Mouse (Mus musculus) spleen, postnatal 36 days (tissue): ENCODE data around the gene Pus3.
"Not testable (repeated sequence)": the region's sequence is repeated elsewhere in the genome, so short reads cannot be mapped to it uniquely, and the experiment has no call there.

Source experiments
- DNase-seq, 2 experiments: peaks; one replicate each; pipeline ENCODE4 v3.0.0; 2022; ENCODE audit warnings: low spot score in 2 of 2, mixed read lengths in 1 of 2

The Pus3 gene

DNA sequence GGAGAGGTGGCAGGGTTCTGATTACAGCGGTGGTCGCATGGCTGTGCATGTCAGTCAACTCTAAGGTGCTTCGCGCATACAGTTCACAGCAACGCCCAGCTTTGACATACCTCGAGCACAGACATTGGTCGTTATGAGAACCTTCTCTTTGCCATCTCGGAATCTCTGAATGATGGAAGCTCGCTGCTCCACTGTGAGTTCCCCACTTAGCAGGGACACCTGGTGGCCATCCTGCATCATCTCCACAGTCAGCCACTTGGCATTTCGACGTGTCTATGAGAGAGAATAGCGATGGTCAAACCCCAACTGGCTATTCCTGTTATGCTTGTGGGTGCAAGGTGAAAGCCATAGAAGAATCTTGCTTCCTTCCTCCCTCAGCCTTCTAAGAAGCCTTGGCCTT, 12.7 kb upstream of the Pus3 start:
- no peak for DNase-seq

GRCm38 (mm10) chr9:35546745-35547144, 11.7 kb upstream of the Pus3 start:
- peak; percentile 59 to 65 for DNase-seq

- no peak for DNase-seq
Measured at GRCm38 (mm10) chr9:35548455-35548854, 9.9 kb upstream of the Pus3 start.

DNA sequence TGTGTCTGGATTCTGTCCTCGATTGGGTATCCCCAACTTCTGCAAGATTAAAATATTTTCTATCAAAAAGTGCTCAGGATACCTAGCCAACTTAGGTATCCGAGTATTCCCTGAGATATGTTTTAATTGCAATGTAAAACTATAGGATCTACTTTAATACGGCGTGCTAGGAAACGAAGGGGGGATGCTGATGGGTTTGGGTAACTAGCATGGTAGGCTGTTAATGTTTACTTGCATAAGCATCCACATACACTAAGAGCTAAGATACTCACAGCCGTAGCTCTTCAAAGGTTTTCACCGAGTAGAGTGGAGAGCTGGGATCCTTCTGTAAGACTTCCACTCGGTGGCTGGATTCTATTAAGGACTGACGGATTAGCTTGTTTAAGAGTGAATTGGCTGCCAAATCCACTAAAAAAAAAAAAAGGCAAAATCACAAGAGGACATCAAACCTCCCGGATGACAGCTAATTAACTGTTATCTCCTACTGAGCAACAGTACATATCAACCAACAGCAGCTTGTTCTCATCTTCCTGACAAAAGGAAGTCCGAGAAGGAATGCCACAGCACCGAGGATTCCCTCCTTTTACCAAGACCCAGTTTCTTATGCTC, 1.8 kb upstream of the Pus3 start:
- no peak for DNase-seq

DNA sequence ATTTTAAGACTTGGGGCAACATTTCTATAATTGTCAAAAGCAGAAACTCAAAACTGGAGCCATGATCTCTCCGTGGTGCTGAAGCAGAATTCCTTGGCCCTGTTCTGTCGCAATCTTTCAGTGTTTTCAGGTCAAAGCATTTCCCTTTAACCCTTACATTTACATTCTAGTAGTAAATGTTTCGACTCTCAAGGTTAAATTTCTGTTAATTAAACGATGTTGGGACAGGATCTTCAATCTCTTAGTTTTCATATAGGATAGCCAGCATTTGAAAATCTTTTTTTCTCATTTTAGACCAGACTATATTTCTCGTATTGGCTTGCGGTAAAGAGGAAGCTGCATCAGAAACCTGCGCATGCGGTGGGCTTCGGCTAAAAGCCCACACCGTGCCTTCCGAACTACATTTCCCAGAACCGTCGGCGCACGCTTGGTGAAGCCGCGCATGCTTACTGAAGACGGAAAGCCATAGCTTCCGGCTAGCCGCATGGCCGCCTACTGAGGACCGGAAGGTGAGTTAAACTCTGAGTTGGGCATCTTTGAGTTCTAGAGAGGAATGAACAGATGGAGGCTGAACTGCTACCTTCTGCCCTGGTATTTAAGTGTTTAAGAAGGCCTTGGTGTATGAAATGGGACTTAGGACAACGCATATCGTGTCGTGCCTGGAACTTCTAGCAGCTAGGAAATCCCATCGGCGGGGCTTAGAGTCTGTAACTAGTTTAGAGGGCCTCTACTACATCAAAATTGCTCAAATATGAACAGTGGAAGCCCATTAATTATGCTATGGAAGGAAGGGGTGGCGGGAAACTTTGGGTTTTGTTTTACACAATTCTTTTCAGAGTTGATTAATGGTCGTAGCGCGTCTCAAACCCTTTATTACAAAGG, 855 bp downstream of the Pus3 start:
- peak; percentile 77 to 78 for DNase-seq

GRCm38 (mm10) chr9:35561076-35561475, 2.7 kb downstream of the Pus3 start:
- DNase-seq, result no peak

GRCm38 (mm10) chr9:35561583-35561982, 3.2 kb downstream of the Pus3 start:
- DNase-seq, result no peak

GRCm38 (mm10) chr9:35564536-35565240, 6.3 kb downstream of the Pus3 start:
- no peak for DNase-seq

- DNase-seq, result no peak
Measured at GRCm38 (mm10) chr9:35567995-35568394, 9.6 kb downstream of the Pus3 start.

DNA sequence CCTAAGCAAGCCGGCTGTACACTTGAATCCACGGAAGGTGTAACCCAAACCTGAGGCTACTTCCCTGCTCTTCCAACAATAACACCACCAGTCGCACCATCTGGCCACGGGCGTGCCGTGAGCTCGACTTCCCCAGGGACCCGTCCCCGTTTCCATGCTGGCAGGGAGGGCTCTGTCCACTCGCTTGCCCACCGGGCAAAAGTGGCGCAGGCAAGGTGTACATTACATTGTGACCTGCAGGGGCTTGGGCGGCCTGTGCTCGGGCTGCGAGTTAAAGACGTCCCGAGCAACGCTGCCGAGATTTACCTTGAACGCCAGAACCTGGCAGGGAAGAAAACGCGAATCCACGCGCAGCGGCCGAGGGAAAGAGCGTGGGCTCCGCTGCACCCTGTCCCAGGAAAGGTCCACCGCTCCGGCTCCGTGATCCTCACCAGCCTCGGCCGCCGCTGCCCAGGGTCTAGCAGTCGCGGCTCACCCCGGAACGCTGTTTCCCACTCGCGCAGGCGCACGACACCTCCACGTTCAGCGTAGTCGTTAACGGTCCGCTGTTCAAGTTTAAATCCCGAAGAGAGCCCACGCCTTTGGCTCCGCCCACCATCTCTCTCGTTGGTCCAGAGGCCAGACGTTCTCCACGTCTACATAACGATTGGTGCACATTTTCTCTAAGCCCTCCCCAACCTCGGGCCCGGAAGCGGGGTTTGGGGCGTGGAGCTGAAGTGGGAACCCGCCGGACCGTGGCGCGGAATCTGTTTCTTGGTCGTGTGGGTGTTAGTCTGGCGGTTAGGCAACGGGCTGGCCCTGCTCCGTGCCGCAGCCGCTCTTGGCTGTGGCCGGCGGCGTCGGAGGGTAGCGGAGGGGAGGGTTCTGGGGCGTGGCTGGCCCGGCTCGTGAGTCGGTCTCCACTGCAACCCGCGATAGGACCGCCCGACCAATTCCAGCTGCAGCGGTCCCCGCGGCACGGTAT, 11.5 kb downstream of the Pus3 start, which contains the start of the genes Pate2 and Hyls1:
Pate2 (plus strand) TSS at position 714 of the 964 bp plus-strand sequence.
Hyls1 (minus strand) TSS at position 828 of the 964 bp plus-strand sequence.
- peak; percentile 95 to 98 for DNase-seq

GRCm38 (mm10) chr9:35570663-35571062, 12.3 kb downstream of the Pus3 start:
- no peak for DNase-seq

DNA sequence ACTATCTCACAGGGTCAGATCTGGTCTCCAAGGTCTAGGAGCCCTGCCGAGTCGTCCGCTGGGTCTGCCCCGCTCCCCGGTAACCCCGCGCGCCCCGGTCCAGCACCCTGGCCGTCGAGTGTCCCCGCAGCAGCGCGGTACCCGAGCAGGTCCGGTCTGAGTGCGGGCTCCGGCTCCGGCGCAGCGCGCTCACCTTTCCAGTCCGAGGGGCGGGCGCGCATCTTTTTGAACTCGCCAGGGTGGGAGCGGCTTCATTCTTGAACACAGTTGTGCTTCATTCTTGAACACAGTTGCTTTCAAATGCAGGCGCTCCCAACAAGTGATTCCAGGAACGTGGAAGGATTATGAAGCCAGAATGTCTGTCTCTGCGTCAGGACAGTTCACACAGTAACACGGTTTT, 16.0 kb downstream of the Pus3 start:
- DNase-seq, result no peak

DNA sequence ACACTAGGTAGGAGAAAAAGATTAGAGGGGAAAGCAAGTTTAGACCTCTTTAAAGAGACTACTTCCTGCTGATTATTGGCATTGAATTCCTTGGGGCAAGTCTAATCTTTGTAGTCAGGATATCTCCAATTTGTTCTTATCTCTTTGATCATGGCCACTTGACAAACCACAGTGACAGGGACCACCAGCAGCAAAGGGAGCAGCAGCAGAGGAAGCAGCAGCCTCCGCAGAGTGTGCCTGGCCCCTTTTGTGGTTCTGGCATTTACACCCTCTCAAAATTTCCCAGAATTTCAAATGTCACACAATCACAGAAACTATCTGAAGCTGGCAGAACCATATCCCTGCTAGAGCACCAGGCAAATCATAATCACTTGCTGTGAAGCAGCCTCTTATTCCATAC, 29.3 kb downstream of the Pus3 start:
- DNase-seq, result no peak

DNA sequence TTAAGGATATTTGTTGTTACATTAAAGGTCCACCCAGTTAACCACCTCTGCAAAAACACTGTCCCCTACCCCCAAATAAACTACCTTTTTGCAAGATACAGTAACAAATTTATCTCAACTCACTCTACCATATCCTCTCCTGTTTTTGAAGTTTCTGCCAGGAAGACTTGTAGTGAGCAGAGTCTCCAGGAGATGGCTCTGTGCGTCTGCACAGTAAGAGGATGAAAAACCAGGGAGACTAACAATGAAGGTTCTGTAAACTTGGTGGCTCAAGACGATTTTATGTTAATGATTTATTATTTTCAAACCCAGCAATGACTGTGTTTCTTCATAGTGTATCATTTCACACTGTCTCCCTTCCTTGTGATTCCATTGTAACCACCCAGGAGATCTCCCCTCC, 34.5 kb downstream of the Pus3 start:
- no peak for DNase-seq

DNA sequence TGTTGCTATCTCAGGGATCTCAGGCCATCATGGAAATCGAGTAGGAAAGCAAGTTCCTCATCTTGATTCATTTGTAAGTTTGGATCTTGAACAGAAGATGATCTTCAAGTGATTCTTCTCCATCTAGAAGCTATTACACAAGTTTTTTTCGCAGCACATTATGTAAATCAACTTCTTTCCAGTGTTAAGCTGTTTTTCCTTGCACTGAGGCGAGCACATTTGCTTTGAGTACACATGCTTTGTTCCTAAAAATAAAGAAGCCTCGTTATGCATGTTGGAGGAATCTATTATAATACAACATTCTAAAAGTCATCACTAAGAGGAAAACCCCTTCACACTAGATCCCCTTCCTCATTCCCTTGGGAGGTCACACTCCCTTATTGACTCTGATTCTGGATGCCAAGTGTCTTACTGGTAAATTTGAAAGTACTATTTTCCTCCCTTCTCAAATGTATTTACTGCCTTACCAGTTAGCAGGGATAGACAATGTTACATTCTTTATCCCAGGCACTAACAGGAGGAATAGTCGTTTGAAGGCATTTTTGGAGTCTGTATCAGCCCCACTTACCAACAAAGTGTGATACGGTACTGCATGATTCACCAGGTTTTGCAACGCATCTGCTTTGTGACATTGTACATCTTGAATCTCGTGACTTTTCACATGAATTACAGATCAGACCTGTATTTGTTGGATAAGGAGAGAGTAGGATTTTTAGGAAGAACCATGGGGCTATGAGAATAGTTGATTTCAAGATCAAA, 49.4 kb downstream of the Pus3 start:
- no peak for DNase-seq

DNA sequence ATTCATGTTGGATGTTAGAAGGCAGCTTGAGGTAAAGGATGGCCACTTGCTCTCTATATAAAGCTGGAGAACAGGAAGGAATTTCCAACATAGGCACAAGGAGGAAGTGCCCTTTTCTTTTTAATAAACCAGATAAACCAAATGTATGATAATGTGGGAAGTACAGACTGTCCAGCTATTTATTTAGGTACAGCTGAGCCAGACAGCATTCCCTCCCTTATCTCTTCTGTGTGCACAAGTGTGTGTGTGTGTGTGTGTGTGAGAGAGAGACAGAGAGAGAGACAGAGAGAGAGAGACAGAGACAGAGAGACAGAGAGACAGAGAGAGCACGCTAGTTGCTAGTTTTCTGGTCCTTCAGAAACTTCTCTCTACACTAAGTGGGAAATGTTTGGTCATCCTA, 53.4 kb downstream of the Pus3 start, which contains the start of gene Pate4:
Pate4 (minus strand) TSS at position 101 of the 400 bp plus-strand sequence.
- DNase-seq, result no peak

- no peak for DNase-seq
Measured at GRCm38 (mm10) chr9:35614005-35614404, 55.6 kb downstream of the Pus3 start.

DNA sequence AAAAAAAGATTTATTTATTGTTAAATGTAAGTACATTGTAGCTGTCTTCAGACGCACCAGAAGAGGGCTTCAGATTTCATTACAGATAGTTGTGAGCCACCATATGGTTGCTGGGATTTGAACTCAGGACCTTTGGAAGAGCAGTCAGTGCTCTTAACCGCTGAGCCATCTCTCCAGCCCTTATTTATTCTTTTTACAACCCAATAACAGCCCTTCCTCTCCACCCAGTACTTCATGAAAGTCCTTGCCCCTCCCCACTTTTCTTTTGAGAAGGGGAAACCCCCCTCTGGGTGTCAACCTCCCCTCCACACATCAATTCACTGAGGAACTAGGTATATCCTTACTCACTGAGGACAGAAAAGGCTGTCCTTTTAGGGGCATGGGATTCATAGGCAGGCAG, 58.4 kb downstream of the Pus3 start:
- not testable (repeated sequence) for DNase-seq
